10 mouse cellular contexts compared by ENCODE assay signal in genomic region chr10:94171440-94172130, GRCm38 (mm10). TPM values are rescaled to one million over a fixed set of nuclear protein-coding genes. Genes with fewer than 3 reads are reported as not detected.
DNase-seq lines count a peak whose midpoint lies in the region; ATAC-seq and TF ChIP-seq lines count a peak whose summit lies in the region.
"Had no signal": no experiment of that assay in that cellular context is flagged by ENCODE, and none has a peak within 500 bp of the region (broad histone marks: within the 10 kb centered on the region; RNA-seq: fewer than 3 reads in every experiment).

No protein-coding gene starts in this region.

- 62% methylated on average over 12 of the region's 12 CpGs for WGBS in forebrain, embryonic 10.5 days
- WGBS in forebrain, postnatal 0 days = 39% methylated on average over 12 of the region's 12 CpGs
- 43% methylated on average over 12 of the region's 12 CpGs for WGBS in lung, embryonic 16.5 days
- 57% methylated on average over 12 of the region's 12 CpGs for WGBS in intestine, embryonic 15.5 days
- 24% methylated on average over 12 of the region's 12 CpGs for WGBS in midbrain, postnatal 0 days

- no peak overlapping the region for H3K4me2 ChIP-seq in forebrain, postnatal 0 days (ENCODE audit: low read depth)
- H3K4me2 ChIP-seq in lung, embryonic 16.5 days (ENCODE audit: low read depth, low read length) = no peak overlapping the region
- H3K4me2 ChIP-seq in intestine, embryonic 15.5 days (replicated peaks) = no peak overlapping the region
- H3K4me2 ChIP-seq in midbrain, postnatal 0 days (ENCODE audit: low read depth, low read length, poor library complexity, severe bottlenecking) = no peak overlapping the region

- H3K9me3 ChIP-seq in forebrain, embryonic 10.5 days = peaks cover 6% of the 10 kb centered on the region
- no peaks in the 10 kb centered on the region for H3K9me3 ChIP-seq in forebrain, postnatal 0 days (ENCODE audit: low read length)
- H3K9me3 ChIP-seq in lung, embryonic 16.5 days (ENCODE audit: control insufficient read depth, low read length) = no peaks in the 10 kb centered on the region
- no peaks in the 10 kb centered on the region for H3K9me3 ChIP-seq in intestine, embryonic 15.5 days
- H3K9me3 ChIP-seq in midbrain, postnatal 0 days (ENCODE audit: low read length) = no peaks in the 10 kb centered on the region

- no peak for DNase-seq in forebrain, embryonic 10.5 days (ENCODE audit: extremely low spot score, low spot score)
- DNase-seq in forebrain, postnatal 0 days = no peak
- DNase-seq in lung, postnatal 25 days (ENCODE audit: low spot score) = no peak
- DNase-seq in midbrain, postnatal 0 days (ENCODE audit: low spot score) = peak; percentile 34
- no peak for DNase-seq in cerebellum, adult 18-20 months
- DNase-seq in cerebellum, postnatal 25 days = no peak
- DNase-seq: gastrocnemius, adult 2 months; thymus, postnatal 25 days had no signal

- H3K27ac ChIP-seq in forebrain, embryonic 10.5 days = 0 out of 2 replicates have a peak overlapping the region, but pooled peaks have one; percentile 48
- H3K27ac ChIP-seq in forebrain, postnatal 0 days (ENCODE audit: low read depth, low read length) = no peak overlapping the region
- H3K27ac ChIP-seq in lung, embryonic 16.5 days (ENCODE audit: low read length) = 0 out of 2 replicates have a peak overlapping the region, but pooled peaks have one; percentile 7
- H3K27ac ChIP-seq in intestine, embryonic 15.5 days = peak overlapping the region; percentile 24; the same call in 1 of the 2 replicates
- no peak overlapping the region for H3K27ac ChIP-seq in midbrain, postnatal 0 days (ENCODE audit: low read depth, low read length)
- H3K27ac ChIP-seq: gastrocnemius, adult 2 months had no signal

- TF ChIP-seq CTCF in forebrain, postnatal 0 days (IDR thresholded peaks at IDR 0.05; ENCODE audit: low read depth) = no peak
- TF ChIP-seq CTCF in midbrain, postnatal 0 days (IDR thresholded peaks at IDR 0.05) = no peak

- H3K4me3 ChIP-seq in forebrain, embryonic 10.5 days = no peak overlapping the region
- no peak overlapping the region for H3K4me3 ChIP-seq in forebrain, postnatal 0 days (ENCODE audit: low read depth, low read length)
- no peak overlapping the region for H3K4me3 ChIP-seq in lung, embryonic 16.5 days (ENCODE audit: low read length)
- H3K4me3 ChIP-seq in intestine, embryonic 15.5 days (replicated peaks) = no peak overlapping the region
- H3K4me3 ChIP-seq in midbrain, postnatal 0 days (ENCODE audit: low read depth, low read length) = no peak overlapping the region
- H3K4me3 ChIP-seq: gastrocnemius, adult 2 months had no signal

- H3K4me1 ChIP-seq in forebrain, embryonic 10.5 days = peaks cover 25% of the 10 kb centered on the region
- no peaks in the 10 kb centered on the region for H3K4me1 ChIP-seq in forebrain, postnatal 0 days (ENCODE audit: insufficient read depth)
- peaks cover 6% of the 10 kb centered on the region; the same call in 1 of the 2 replicates for H3K4me1 ChIP-seq in lung, embryonic 16.5 days (replicated peaks; ENCODE audit: control insufficient read depth, insufficient read depth, low read length)
- 0 out of 2 replicates have a peak, but pooled peaks cover 2% of the 10 kb centered on the region for H3K4me1 ChIP-seq in intestine, embryonic 15.5 days (replicated peaks)
- H3K4me1 ChIP-seq in midbrain, postnatal 0 days (ENCODE audit: insufficient read depth, low read length) = no peaks in the 10 kb centered on the region

- ATAC-seq in forebrain, postnatal 0 days = no peak
- ATAC-seq in lung, embryonic 16.5 days (ENCODE audit: low read depth) = peak; percentile 75
- peak; percentile 63 for ATAC-seq in intestine, embryonic 15.5 days
- no peak for ATAC-seq in midbrain, postnatal 0 days (ENCODE audit: low FRiP score)

- H3K27me3 ChIP-seq in forebrain, embryonic 10.5 days (ENCODE audit: poor library complexity, severe bottlenecking) = no peaks in the 10 kb centered on the region
- H3K27me3 ChIP-seq in forebrain, postnatal 0 days (ENCODE audit: insufficient read depth, low read length) = no peaks in the 10 kb centered on the region
- no peaks in the 10 kb centered on the region for H3K27me3 ChIP-seq in lung, embryonic 16.5 days (ENCODE audit: control insufficient read depth, insufficient read depth, low read depth, low read length)
- H3K27me3 ChIP-seq in intestine, embryonic 15.5 days (replicated peaks) = no peaks in the 10 kb centered on the region
- H3K27me3 ChIP-seq in midbrain, postnatal 0 days (ENCODE audit: insufficient read depth, low read length) = no peaks in the 10 kb centered on the region

- peaks cover 98% of the 10 kb centered on the region for H3K36me3 ChIP-seq in forebrain, embryonic 10.5 days (replicated peaks)
- peaks cover 30% of the 10 kb centered on the region for H3K36me3 ChIP-seq in forebrain, postnatal 0 days (ENCODE audit: insufficient read depth)
- peaks cover 39% of the 10 kb centered on the region for H3K36me3 ChIP-seq in lung, embryonic 16.5 days (ENCODE audit: control insufficient read depth, insufficient read depth, low read length)
- H3K36me3 ChIP-seq in intestine, embryonic 15.5 days = peaks cover 25% of the 10 kb centered on the region
- H3K36me3 ChIP-seq in midbrain, postnatal 0 days (ENCODE audit: insufficient read depth, low read length) = peaks cover 23% of the 10 kb centered on the region

- no peak overlapping the region for H3K9ac ChIP-seq in forebrain, postnatal 0 days
- H3K9ac ChIP-seq in lung, embryonic 16.5 days (ENCODE audit: low read length) = no peak overlapping the region
- no peak overlapping the region for H3K9ac ChIP-seq in intestine, embryonic 15.5 days
- no peak overlapping the region for H3K9ac ChIP-seq in midbrain, postnatal 0 days (replicated peaks; ENCODE audit: low read length, poor library complexity, severe bottlenecking)

RNA-seq across cellular contexts. Expression of gene Nr2c1, which starts 23.8 kb away (rescaled TPM):
- polyA plus RNA-seq in forebrain, embryonic 10.5 days (2016; fragmentation: Nextera tagmentation; extraction: Ambion mirVana) = 11.0 and 11.3 TPM in 2 replicates
- 4.8 and 8.4 TPM in 2 replicates for total RNA-seq in forebrain, postnatal 0 days (2014; rRNA removed)
- polyA plus RNA-seq in forebrain, postnatal 0 days (2015; fragmentation: Nextera tagmentation; extraction: Ambion mirVana) = 2.6 and 3.2 TPM in 2 replicates
- 9.3 and 9.8 TPM in 2 replicates for polyA plus RNA-seq in lung, embryonic 16.5 days (2015; fragmentation: Nextera tagmentation; extraction: Ambion mirVana)
- 8.3 and 9.0 TPM in 2 replicates for polyA plus RNA-seq in intestine, embryonic 15.5 days (2015; fragmentation: Nextera tagmentation; extraction: Ambion mirVana)
- total RNA-seq in midbrain, postnatal 0 days (2014; rRNA removed) = 4.9 and 7.8 TPM in 2 replicates
- 3.3 and 3.9 TPM in 2 replicates for polyA plus RNA-seq in midbrain, postnatal 0 days (2015; fragmentation: Nextera tagmentation; extraction: Ambion mirVana)

RNA-seq across cellular contexts. Expression of gene Ndufa12, which starts 26.9 kb away (rescaled TPM):
- polyA plus RNA-seq in forebrain, embryonic 10.5 days (2016; fragmentation: Nextera tagmentation; extraction: Ambion mirVana) = 575 and 590 TPM in 2 replicates
- 219 and 220 TPM in 2 replicates for total RNA-seq in forebrain, postnatal 0 days (2014; rRNA removed)
- 483 and 610 TPM in 2 replicates for polyA plus RNA-seq in forebrain, postnatal 0 days (2015; fragmentation: Nextera tagmentation; extraction: Ambion mirVana)
- polyA plus RNA-seq in lung, embryonic 16.5 days (2015; fragmentation: Nextera tagmentation; extraction: Ambion mirVana) = 294 and 308 TPM in 2 replicates
- polyA plus RNA-seq in intestine, embryonic 15.5 days (2015; fragmentation: Nextera tagmentation; extraction: Ambion mirVana) = 409 and 413 TPM in 2 replicates
- total RNA-seq in midbrain, postnatal 0 days (2014; rRNA removed) = 209 and 293 TPM in 2 replicates
- 493 and 532 TPM in 2 replicates for polyA plus RNA-seq in midbrain, postnatal 0 days (2015; fragmentation: Nextera tagmentation; extraction: Ambion mirVana)

Comparison
In these comparisons a context has a peak if more than half of its experiments do, and no peak if none do; other contexts are left out.
1. H3K27ac ChIP-seq: peak in forebrain, embryonic 10.5 days (single experiment), lung, embryonic 16.5 days (single experiment) and intestine, embryonic 15.5 days (single experiment); none in forebrain, postnatal 0 days (single experiment) and midbrain, postnatal 0 days (single experiment).
2. ATAC-seq: peak in lung, embryonic 16.5 days (single experiment) and intestine, embryonic 15.5 days (single experiment); none in forebrain, postnatal 0 days (single experiment) and midbrain, postnatal 0 days (single experiment).